Mouse (Mus musculus) erythroblast, embryonic 14.5 days (primary cell): ENCODE data around the gene Psme2.

ENCODE experiments used
- GATA1 ChIP-seq: IDR thresholded peaks from 2 replicates; pipeline ENCODE4 v1.6.1; 2012; ENCODE audit warnings: low read length, inconsistent platforms, mixed read lengths
- TAL1 ChIP-seq: IDR thresholded peaks from 3 replicates; pipeline ENCODE4 v1.6.1; 2012; ENCODE audit warnings: low read length, inconsistent platforms, mixed read lengths

- TF ChIP-seq TAL1 = no peak
- no peak for TF ChIP-seq GATA1
Measured at GRCm38 (mm10) chr14:55591331-55591891, 498 bp upstream of the Psme2 start, which contains the start of gene Rnf31.
